Mouse (Mus musculus): ENCODE measurements around the gene Kcnk5. TPM values are rescaled to one million over a fixed set of nuclear protein-coding genes. Genes with fewer than 3 reads are reported as not detected.

Kcnk5 gene
- polyA plus RNA-seq, 1 experiment from 2014 or later, result 8.9 TPM

DNA sequence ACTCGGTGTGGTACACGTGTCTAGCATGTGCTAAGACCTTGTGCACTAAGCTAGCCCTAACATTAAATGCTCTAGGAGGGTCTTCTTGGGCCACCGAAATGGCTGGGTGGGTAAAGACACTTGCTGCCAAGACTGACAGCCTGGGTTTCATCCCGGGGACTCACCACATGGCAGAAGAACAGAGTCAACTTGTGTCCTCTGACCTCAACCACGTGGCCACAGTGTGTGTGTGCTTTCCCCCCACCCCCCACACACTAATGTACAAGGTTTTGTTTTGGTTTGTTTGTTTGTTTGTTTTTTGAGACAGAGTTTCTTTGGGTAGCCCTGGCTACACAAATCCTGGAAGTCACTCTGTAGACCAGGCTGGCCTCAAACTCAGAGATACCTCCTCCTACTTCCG is 6.9 kb downstream of the Kcnk5 start:
- H3K4me3 ChIP-seq, result no peak overlapping the region
- no peak overlapping the region for H3K27ac ChIP-seq
- H3K27me3 ChIP-seq (ENCODE audit: low read depth, poor library complexity, severe bottlenecking), result no peaks in the 10 kb centered on the region
- peaks cover 44% of the 10 kb centered on the region for H3K4me1 ChIP-seq
- no peak for DNase-seq (ENCODE audit: low spot score)
- 93% methylated on average over 6 of the region's 6 CpGs for WGBS
- no peaks in the 10 kb centered on the region for H3K9me3 ChIP-seq (replicated peaks)
- no peaks in the 10 kb centered on the region for H3K36me3 ChIP-seq

DNA sequence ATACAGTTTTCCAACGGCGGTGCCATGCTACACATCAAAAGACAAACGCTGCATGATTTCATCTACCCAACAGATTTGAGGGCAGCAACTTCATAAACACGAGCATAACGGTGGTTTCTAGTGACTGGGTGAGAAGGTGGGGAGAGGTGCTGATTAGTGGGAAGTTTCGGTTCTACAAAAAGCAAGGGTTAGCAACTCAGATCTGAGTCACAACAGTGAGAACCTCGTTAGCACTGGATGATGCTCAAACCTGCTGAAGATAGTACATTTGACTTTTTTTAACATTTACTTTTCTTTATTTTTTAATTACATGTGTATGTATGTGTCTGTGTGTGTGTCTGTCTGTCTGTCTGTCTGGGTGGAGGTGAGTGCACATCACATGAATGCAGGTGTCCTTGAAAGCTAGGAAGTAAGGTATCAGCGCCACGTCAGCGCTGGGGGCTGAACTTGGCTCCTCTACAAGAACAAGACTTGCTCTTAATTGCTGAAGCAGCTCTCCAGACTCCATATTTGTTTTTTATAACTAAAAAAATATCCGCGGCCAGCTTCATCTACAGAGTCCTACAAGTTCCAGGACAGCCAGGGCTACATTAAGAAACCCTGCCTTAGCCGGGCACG is 7.6 kb downstream of the Kcnk5 start:
- WGBS, result 94% methylated on average over 14 of the region's 14 CpGs
- Histone ChIP-seq H3K9me3 (replicated peaks) (no peaks in the 10 kb centered on the region), H3K27me3 (ENCODE audit: low read depth, poor library complexity, severe bottlenecking) (no peaks in the 10 kb centered on the region), H3K4me1 (peaks cover 37% of the 10 kb centered on the region), H3K27ac (no peak overlapping the region), H3K4me3 (no peak overlapping the region), H3K36me3 (no peaks in the 10 kb centered on the region)
- DNase-seq (ENCODE audit: low spot score), result no peak

DNA sequence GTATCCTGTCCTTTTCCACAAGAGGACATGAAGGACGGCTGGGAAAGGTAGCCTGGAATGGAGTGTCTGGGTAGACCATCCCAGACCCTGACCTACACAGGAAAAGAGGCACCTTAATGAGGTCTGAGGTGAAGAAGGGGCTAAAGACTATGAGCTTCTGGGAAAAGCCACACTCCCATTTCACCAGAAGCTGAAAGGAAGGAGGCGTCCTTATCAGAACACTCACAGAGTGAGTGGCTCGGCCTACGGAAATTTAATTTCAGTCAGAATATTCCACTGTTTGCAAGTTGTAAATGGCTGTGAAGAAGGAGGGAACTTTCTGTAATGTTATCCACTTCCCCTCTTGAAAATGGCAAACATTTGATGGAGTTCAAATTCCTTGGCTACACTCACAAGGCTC is 8.7 kb downstream of the Kcnk5 start:
- H3K9me3 ChIP-seq (replicated peaks), result no peaks in the 10 kb centered on the region
- 73% methylated on average over 4 of the region's 4 CpGs for WGBS
- H3K4me1 ChIP-seq, result peaks cover 27% of the 10 kb centered on the region
- no peaks in the 10 kb centered on the region for H3K36me3 ChIP-seq
- H3K27me3 ChIP-seq (ENCODE audit: low read depth, poor library complexity, severe bottlenecking), result no peaks in the 10 kb centered on the region
- no peak for DNase-seq (ENCODE audit: low spot score)
- peak overlapping the region; percentile 37; the same call in 1 of the 2 replicates for H3K27ac ChIP-seq
- no peak overlapping the region for H3K4me3 ChIP-seq

DNA sequence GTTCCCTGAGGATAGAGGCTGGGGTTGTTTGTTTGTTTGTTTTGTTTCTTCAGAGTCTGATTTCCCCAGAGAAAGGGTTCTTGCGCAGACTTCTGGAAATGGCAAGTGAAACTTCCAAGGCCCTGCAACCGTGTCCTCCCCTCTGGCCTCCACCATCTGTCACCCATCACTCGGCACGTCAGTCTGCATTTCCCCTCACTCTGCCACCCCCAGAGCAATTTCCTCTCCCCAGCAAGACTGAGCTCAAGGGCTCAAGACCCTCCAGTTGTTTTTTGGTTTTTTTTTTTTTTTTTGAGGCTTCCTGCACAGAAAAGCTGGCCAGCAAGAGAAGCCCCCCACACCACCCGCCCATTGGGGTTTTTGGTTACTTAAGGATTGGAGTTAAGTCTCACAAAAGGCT is 9.1 kb downstream of the Kcnk5 start:
- no peaks in the 10 kb centered on the region for H3K27me3 ChIP-seq (ENCODE audit: low read depth, poor library complexity, severe bottlenecking)
- H3K4me3 ChIP-seq, result no peak overlapping the region
- DNase-seq (ENCODE audit: low spot score), result no peak
- 46% methylated on average over 5 of the region's 5 CpGs for WGBS
- no peaks in the 10 kb centered on the region for H3K9me3 ChIP-seq (replicated peaks)
- no peaks in the 10 kb centered on the region for H3K36me3 ChIP-seq
- peaks cover 26% of the 10 kb centered on the region for H3K4me1 ChIP-seq
- peak overlapping the region; percentile 62 for H3K27ac ChIP-seq

DNA sequence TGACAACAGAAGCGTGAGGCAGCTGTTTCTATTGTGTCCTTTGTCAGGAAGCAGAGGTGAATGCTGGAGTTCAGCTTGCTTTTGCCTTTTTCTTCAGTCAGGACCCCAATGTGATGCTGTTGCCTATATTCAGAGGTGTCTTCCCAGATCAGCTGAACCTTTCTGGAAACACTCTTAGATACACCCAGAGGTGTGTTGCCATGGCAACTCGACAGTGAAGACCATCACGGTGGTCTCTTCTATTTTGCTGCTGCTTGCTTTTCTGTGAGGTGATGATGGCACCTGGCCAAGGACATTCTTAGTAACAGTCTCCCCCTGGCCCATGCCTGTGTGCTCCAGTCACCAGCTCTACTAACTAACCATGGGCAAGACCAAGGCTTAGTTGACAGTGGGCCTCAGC is 9.8 kb downstream of the Kcnk5 start:
- Histone ChIP-seq H3K36me3 (no peaks in the 10 kb centered on the region), H3K9me3 (replicated peaks) (no peaks in the 10 kb centered on the region), H3K4me3 (no peak overlapping the region), H3K4me1 (peaks cover 30% of the 10 kb centered on the region), H3K27me3 (ENCODE audit: low read depth, poor library complexity, severe bottlenecking) (no peaks in the 10 kb centered on the region), H3K27ac (peak overlapping the region; percentile 62)
- 88% methylated on average over 3 of the region's 3 CpGs for WGBS
- no peak for DNase-seq (ENCODE audit: low spot score)

DNA sequence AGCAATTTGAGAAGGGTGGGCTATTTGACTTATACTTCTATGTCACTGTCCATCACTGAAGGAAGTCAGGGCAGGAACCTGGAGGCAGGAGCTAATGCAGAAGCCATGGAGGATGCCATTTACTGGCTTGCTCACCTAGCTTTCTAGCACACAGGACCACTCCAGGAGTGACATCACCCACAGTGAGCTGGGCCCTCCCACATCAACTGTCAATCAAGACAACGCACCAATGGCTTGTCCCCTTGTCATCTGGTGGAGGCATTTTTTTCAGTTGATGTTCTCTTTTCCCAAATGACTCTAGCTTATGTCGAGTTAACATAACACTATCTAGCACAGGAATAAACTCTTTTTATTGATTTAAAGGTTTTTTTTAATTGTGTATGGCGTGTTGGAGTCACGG is 12.4 kb downstream of the Kcnk5 start:
- 92% methylated on average over 4 of the region's 4 CpGs for WGBS
- H3K36me3 ChIP-seq, result no peaks in the 10 kb centered on the region
- no peaks in the 10 kb centered on the region for H3K9me3 ChIP-seq (replicated peaks)

DNA sequence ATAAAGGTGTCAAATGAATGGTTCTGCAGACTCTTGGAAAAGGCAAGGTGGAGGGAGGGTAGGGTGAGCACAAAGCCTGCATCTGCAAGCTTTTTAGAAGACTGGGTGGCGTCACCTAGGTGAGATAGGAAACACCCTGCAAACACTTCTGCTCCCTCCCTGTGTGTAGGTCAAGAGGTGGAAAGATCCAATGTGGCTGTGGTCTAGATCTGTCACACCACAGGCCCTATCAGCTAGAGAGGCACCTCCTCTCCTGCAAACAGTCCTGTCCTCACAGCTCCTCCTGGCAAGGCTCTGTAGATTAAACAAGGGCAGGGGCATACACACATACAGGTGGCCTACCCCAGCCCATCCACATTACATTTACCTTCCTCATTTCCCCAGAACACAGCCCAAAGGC is 13.1 kb downstream of the Kcnk5 start:
- Histone ChIP-seq H3K4me1 (peaks cover 39% of the 10 kb centered on the region), H3K27ac (no peak overlapping the region), H3K9me3 (replicated peaks) (no peaks in the 10 kb centered on the region), H3K36me3 (no peaks in the 10 kb centered on the region), H3K4me3 (no peak overlapping the region), H3K27me3 (ENCODE audit: low read depth, poor library complexity, severe bottlenecking) (no peaks in the 10 kb centered on the region)
- WGBS, result 92% methylated on average over 1 of the region's 1 CpGs
- no peak for DNase-seq (ENCODE audit: low spot score)

More for the DNA sequence above, 12.4 kb downstream of the Kcnk5 start:
- peaks cover 35% of the 10 kb centered on the region for H3K4me1 ChIP-seq
- H3K27ac ChIP-seq, result no peak overlapping the region
- no peak overlapping the region for H3K4me3 ChIP-seq
- DNase-seq (ENCODE audit: low spot score), result no peak
- H3K27me3 ChIP-seq (ENCODE audit: low read depth, poor library complexity, severe bottlenecking), result no peaks in the 10 kb centered on the region

DNA sequence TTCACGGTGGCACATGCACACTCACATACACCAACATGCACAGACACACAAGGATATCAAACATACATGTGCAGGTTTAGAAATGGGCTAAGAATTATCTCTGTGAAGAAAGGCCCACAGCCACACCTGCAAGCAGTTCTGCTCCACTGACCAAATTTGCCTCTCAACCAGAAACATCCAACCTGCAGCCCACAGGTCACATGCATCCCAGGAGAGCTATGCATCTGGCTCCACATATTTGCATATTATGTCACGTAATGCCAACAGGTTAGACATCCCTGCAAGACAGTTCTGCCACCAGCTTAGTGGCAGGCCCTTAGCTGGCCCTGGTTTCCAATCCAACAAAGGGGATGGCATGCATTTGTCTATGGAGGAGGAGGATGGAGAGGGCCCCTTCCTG is 13.6 kb downstream of the Kcnk5 start:
- no peak overlapping the region for H3K4me3 ChIP-seq
- WGBS, result 93% methylated on average over 2 of the region's 2 CpGs
- no peaks in the 10 kb centered on the region for H3K27me3 ChIP-seq (ENCODE audit: low read depth, poor library complexity, severe bottlenecking)
- H3K27ac ChIP-seq, result no peak overlapping the region
- peaks cover 39% of the 10 kb centered on the region for H3K4me1 ChIP-seq
- DNase-seq (ENCODE audit: low spot score), result no peak
- no peaks in the 10 kb centered on the region for H3K9me3 ChIP-seq (replicated peaks)
- H3K36me3 ChIP-seq, result no peaks in the 10 kb centered on the region

DNA sequence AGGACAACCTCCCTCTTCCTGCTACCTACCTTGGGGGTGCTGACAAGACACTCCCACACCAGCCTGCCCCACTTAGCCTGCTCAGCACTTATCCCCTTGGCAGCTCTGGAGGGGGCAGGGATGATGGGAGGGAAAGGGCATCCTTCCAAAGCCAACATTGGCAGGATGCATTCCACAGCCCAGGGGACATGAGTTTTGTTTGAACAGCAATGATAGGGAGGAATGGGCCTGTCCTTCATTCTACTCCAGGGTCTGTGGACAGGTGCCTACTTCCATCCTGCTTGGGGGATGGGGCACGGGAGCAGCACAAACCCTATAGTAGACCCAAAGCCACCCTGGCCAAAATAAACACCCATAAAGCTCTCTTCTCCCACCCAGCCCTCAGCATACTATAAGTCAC is 16.2 kb downstream of the Kcnk5 start:
- H3K4me1 ChIP-seq, result peaks cover 38% of the 10 kb centered on the region
- no peak overlapping the region for H3K4me3 ChIP-seq
- no peak overlapping the region for H3K27ac ChIP-seq
- 73% methylated on average over 1 of the region's 1 CpGs for WGBS
- DNase-seq (ENCODE audit: low spot score), result no peak
- no peaks in the 10 kb centered on the region for H3K27me3 ChIP-seq (ENCODE audit: low read depth, poor library complexity, severe bottlenecking)
- no peaks in the 10 kb centered on the region for H3K9me3 ChIP-seq (replicated peaks)
- H3K36me3 ChIP-seq, result no peaks in the 10 kb centered on the region

DNA sequence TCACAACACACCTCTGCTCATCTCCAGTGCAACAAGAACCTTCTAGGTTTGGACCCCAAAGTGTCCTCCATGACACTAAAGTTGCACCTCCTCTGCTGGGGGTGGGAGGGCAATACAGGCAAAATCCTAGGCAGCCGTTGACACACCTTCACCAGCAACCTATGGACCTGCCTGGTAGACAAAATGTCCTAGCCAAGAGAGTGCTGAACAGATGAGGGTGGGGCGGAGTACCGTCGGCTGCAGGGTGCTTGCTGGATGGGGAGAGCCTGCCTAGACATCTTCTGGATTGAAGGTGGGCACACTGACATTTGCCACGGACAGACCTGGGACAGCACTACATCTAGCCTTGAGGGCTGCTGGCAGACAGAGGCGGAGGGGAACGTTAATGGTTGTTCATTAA is 17.2 kb downstream of the Kcnk5 start:
- Histone ChIP-seq H3K9me3 (replicated peaks) (no peaks in the 10 kb centered on the region), H3K4me1 (peaks cover 47% of the 10 kb centered on the region), H3K36me3 (no peaks in the 10 kb centered on the region), H3K4me3 (no peak overlapping the region), H3K27ac (no peak overlapping the region), H3K27me3 (ENCODE audit: low read depth, poor library complexity, severe bottlenecking) (no peaks in the 10 kb centered on the region)
- DNase-seq (ENCODE audit: low spot score), result no peak
- 93% methylated on average over 7 of the region's 7 CpGs for WGBS

DNA sequence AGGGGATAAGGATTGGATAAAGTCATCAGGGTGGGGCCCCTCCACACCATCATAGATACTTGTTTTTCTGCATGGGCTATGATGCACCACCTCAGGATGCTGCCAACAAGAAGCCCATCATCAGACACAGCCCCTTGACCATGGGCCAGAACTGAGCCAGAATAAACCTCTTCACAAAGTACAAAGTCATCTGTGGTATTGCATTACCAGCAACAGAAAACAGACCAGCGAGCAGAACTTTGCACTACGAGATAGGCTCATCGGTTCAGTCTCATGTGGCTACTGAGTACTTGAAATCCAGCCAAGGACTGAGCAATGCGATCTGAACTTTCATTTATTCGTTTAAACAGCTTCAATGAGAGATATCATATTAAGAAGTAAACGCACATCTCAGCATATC is 18.9 kb downstream of the Kcnk5 start:
- Histone ChIP-seq H3K27me3 (ENCODE audit: low read depth, poor library complexity, severe bottlenecking) (no peaks in the 10 kb centered on the region), H3K36me3 (no peaks in the 10 kb centered on the region), H3K4me1 (peaks cover 50% of the 10 kb centered on the region), H3K9me3 (replicated peaks) (no peaks in the 10 kb centered on the region), H3K4me3 (no peak overlapping the region), H3K27ac (no peak overlapping the region; the same call in 1 of the 2 replicates)
- 95% methylated on average over 6 of the region's 6 CpGs for WGBS
- DNase-seq (ENCODE audit: low spot score), result no peak

DNA sequence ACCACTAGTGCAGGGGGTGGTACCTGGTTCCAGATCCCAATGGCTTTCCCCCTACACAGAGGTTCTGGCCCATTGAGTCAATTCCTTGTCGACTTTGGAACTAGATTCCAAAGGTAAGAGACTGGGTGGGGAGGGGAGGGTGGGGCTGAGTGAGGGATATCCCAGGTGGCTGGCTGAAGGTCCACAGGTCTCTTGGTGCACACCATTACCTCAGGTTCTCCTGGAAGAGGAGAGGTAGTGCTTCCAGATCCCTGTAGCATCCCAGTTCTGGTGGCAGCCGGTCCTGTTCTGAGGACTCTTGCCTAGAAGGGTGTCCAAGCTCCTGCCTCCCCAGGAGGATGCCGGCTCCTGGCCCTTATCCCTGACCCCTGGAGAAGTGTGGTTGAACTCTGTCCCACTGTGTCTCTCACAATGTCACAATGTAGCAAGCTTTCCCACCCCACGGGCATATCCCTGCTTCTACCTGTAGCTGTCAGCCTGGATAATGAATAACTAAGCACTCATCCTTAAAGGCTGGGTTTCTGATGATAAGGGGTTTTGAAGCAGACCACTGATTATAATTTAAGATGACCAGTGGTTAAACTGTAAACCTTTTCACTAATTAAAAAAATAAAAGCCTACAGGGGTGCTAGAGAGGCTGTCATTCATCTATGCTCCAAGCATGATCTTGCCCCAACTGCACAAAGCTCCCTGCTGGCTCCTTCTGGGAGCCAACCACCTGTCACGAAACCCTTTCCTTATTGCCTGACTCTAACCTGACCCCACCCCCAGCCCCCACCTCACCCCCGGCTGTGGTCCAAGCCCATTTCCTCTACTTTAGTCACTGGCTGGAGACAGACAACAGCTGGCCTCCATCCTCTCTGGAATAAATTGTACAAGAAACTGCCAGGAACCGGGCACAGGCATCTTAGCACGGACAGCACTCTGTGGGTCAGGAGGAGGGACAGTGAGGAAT is 22.6 kb downstream of the Kcnk5 start:
- WGBS, result 68% methylated on average over 8 of the region's 8 CpGs
- H3K27me3 ChIP-seq (ENCODE audit: low read depth, poor library complexity, severe bottlenecking), result no peaks in the 10 kb centered on the region
- no peaks in the 10 kb centered on the region for H3K9me3 ChIP-seq (replicated peaks)
- H3K36me3 ChIP-seq, result no peaks in the 10 kb centered on the region
- peaks cover 55% of the 10 kb centered on the region for H3K4me1 ChIP-seq
- H3K27ac ChIP-seq, result no peak overlapping the region
- no peak overlapping the region for H3K4me3 ChIP-seq
- no peak for DNase-seq (ENCODE audit: low spot score)

DNA sequence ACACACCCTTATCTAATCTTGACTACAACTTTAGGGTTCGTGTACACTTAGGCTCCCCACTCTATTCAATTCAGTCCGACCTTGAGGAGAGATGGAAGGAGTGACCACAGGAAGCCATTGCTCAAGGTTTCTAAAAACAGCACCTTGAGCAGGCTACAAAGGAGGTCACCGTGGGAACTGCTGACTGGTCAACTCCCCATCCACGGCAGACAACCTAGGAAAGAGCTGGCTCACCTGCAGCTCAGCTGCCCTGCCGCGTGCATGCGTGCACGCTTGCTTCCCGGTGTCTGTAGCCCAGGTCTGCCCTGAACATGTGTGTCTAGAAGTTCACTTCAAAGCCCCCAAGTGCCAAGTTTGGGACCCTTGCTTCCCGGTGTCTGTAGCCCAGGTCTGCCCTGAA is 24.0 kb downstream of the Kcnk5 start:
- WGBS, result 92% methylated on average over 10 of the region's 10 CpGs
- Histone ChIP-seq H3K4me3 (no peak overlapping the region), H3K36me3 (no peaks in the 10 kb centered on the region), H3K4me1 (peaks cover 41% of the 10 kb centered on the region), H3K27me3 (ENCODE audit: low read depth, poor library complexity, severe bottlenecking) (no peaks in the 10 kb centered on the region), H3K27ac (no peak overlapping the region), H3K9me3 (replicated peaks) (no peaks in the 10 kb centered on the region)
- DNase-seq (ENCODE audit: low spot score), result no peak

All from limb, embryonic 10.5 days (tissue).